Mouse (Mus musculus) adrenal gland (tissue): ENCODE data around the gene Fads3.

Experiments used
- intact Hi-C: fragments of 180-260 bp; cut with DNase I; formaldehyde crosslinking; loops from one replicate; pipeline ENCODE4 v1.15.1; 2025

Gene Fads3

GRCm38 (mm10) chr19:10049533-10049932 lies 8.2 kb downstream of the Fads3 start:
- intact Hi-C loops = loop anchor here (5.0 kb wide), 1 partner anchor 148 kb away; no protein-coding TSS in a partner anchor

- intact Hi-C loops = no loop called here
Observed at GRCm38 (mm10) chr19:10050438-10050837, 9.1 kb downstream of the Fads3 start.

- intact Hi-C loops = no loop called here
Observed at GRCm38 (mm10) chr19:10052698-10053097, 11.3 kb downstream of the Fads3 start.

GRCm38 (mm10) chr19:10053692-10054260 lies 12.4 kb downstream of the Fads3 start:
- intact Hi-C loops = no loop called here

- intact Hi-C loops = no loop called here
Observed at GRCm38 (mm10) chr19:10054361-10055075, 13.1 kb downstream of the Fads3 start.

GRCm38 (mm10) chr19:10055261-10055660 lies 13.9 kb downstream of the Fads3 start:
- intact Hi-C loops = no loop called here

- intact Hi-C loops = no loop called here
Observed at GRCm38 (mm10) chr19:10055783-10056660, 14.7 kb downstream of the Fads3 start.

GRCm38 (mm10) chr19:10056686-10057085 lies 15.3 kb downstream of the Fads3 start:
- intact Hi-C loops = no loop called here

- intact Hi-C loops = no loop called here
Observed at GRCm38 (mm10) chr19:10057486-10058351, 16.4 kb downstream of the Fads3 start.

GRCm38 (mm10) chr19:10058352-10058825 lies 17.0 kb downstream of the Fads3 start:
- intact Hi-C loops = no loop called here

- intact Hi-C loops = no loop called here
Observed at GRCm38 (mm10) chr19:10058876-10059427, 17.6 kb downstream of the Fads3 start.

GRCm38 (mm10) chr19:10059911-10060567 lies 18.7 kb downstream of the Fads3 start:
- intact Hi-C loops = loop anchor here (5.0 kb wide), 1 partner anchor 37 kb away; no protein-coding TSS in a partner anchor

- intact Hi-C loops = loop anchor here (5.0 kb wide), 1 partner anchor 36 kb away; no protein-coding TSS in a partner anchor
Observed at GRCm38 (mm10) chr19:10060783-10061590, 19.6 kb downstream of the Fads3 start.

GRCm38 (mm10) chr19:10061624-10062023 lies 20.3 kb downstream of the Fads3 start:
- intact Hi-C loops = loop anchor here (5.0 kb wide), 1 partner anchor 36 kb away; no protein-coding TSS in a partner anchor

GRCm38 (mm10) chr19:10062292-10062691 lies 20.9 kb downstream of the Fads3 start:
- intact Hi-C loops = loop anchor here (5.0 kb wide), 1 partner anchor 35 kb away; no protein-coding TSS in a partner anchor

GRCm38 (mm10) chr19:10062862-10063261 lies 21.5 kb downstream of the Fads3 start:
- intact Hi-C loops = loop anchor here (5.0 kb wide), 1 partner anchor 34 kb away; no protein-coding TSS in a partner anchor

GRCm38 (mm10) chr19:10064173-10065012 lies 23.0 kb downstream of the Fads3 start:
- intact Hi-C loops = loop anchor here (5.0 kb wide), 1 partner anchor 33 kb away; no protein-coding TSS in a partner anchor
